Mouse (Mus musculus) forebrain, embryonic 10.5 days (tissue): ENCODE data around the gene Sit1. TPM values are rescaled to one million over a fixed set of nuclear protein-coding genes. Genes with fewer than 3 reads are reported as not detected.

Experiments used
- DNase-seq: peaks from one replicate; pipeline ENCODE4 v3.0.0-alpha.2; 2017; ENCODE audit warnings: low spot score; ENCODE audit errors: extremely low spot score
- H3K27ac ChIP-seq: fragments of 300-500 bp; sonication (generic); 2 replicates; pipeline ENCODE4 v1.5.1; 2016; ENCODE audit warnings: mild to moderate bottlenecking
- H3K27me3 ChIP-seq: fragments of 300-500 bp; sonication (generic); 2 replicates; pipeline ENCODE4 v1.6.1; 2016; ENCODE audit warnings: mild to moderate bottlenecking; ENCODE audit not compliant: poor library complexity, severe bottlenecking
- H3K36me3 ChIP-seq: fragments of 300-500 bp; sonication (generic); replicated peaks from 2 replicates; pipeline ENCODE4 v1.6.1; 2016; ENCODE audit warnings: mild to moderate bottlenecking, moderate library complexity
- H3K4me1 ChIP-seq: fragments of 300-500 bp; sonication (generic); 2 replicates; pipeline ENCODE4 v1.6.1; 2016
- H3K4me3 ChIP-seq: fragments of 300-500 bp; sonication (generic); 2 replicates; pipeline ENCODE4 v1.5.1; 2016; ENCODE audit warnings: mild to moderate bottlenecking, moderate library complexity
- H3K9me3 ChIP-seq: fragments of 300-500 bp; sonication (generic); 2 replicates; pipeline ENCODE4 v1.6.1; 2016; ENCODE audit warnings: mild to moderate bottlenecking, moderate library complexity
- WGBS: fragments of 180-500 bp; shearing (Covaris S2); methylation state at CpG from one replicate; pipeline ENCODE4 v1.1.7; 2016; 5-methylcytosine and 5-hydroxymethylcytosine counted together
- polyA plus RNA-seq: library from polyadenylated mRNA; unstranded; fragments of >200 nt; fragmentation: Nextera tagmentation; extraction: Ambion mirVana; gene quantifications from 2 replicates; pipeline ENCODE4 v1.2.1, GENCODE M21; 2016

The Sit1 gene
- polyA plus RNA-seq, 1 experiment from 2014 or later: not detected

GRCm38 (mm10) chr4:43511675-43512454, 28.3 kb upstream of the Sit1 start:
- no peaks in the 10 kb centered on the region for H3K9me3 ChIP-seq
- WGBS: 80% methylated on average over 19 of the region's 19 CpGs
- no peaks in the 10 kb centered on the region for H3K36me3 ChIP-seq
- no peak overlapping the region for H3K27ac ChIP-seq
- DNase-seq: no peak
- H3K4me3 ChIP-seq: no peak overlapping the region
- peaks cover 42% of the 10 kb centered on the region for H3K4me1 ChIP-seq
- H3K27me3 ChIP-seq: peaks cover 38% of the 10 kb centered on the region

GRCm38 (mm10) chr4:43509109-43509508, 25.6 kb upstream of the Sit1 start:
- peak overlapping the region; percentile 55 for H3K4me3 ChIP-seq
- no peak for DNase-seq
- peaks cover 51% of the 10 kb centered on the region for H3K4me1 ChIP-seq
- H3K9me3 ChIP-seq: no peaks in the 10 kb centered on the region
- H3K36me3 ChIP-seq: no peaks in the 10 kb centered on the region
- peaks cover 57% of the 10 kb centered on the region for H3K27me3 ChIP-seq
- 23% methylated on average over 9 of the region's 9 CpGs for WGBS
- peak overlapping the region; percentile 76 for H3K27ac ChIP-seq

GRCm38 (mm10) chr4:43508666-43508997, 25.1 kb upstream of the Sit1 start:
- peaks cover 61% of the 10 kb centered on the region for H3K27me3 ChIP-seq

GRCm38 (mm10) chr4:43507938-43508665, 24.6 kb upstream of the Sit1 start:
- Histone ChIP-seq H3K27ac (peak overlapping the region; percentile 76), H3K27me3 (peaks cover 67% of the 10 kb centered on the region), H3K9me3 (no peaks in the 10 kb centered on the region), H3K36me3 (no peaks in the 10 kb centered on the region), H3K4me1 (peaks cover 51% of the 10 kb centered on the region), H3K4me3 (peak overlapping the region; percentile 55)
- WGBS: 19% methylated on average over 22 of the region's 22 CpGs
- DNase-seq: no peak

More at GRCm38 (mm10) chr4:43508666-43508997, 25.1 kb upstream of the Sit1 start:
- peak overlapping the region; percentile 76 for H3K27ac ChIP-seq
- peak; percentile 52 for DNase-seq
- no peaks in the 10 kb centered on the region for H3K9me3 ChIP-seq
- peaks cover 51% of the 10 kb centered on the region for H3K4me1 ChIP-seq
- H3K36me3 ChIP-seq: no peaks in the 10 kb centered on the region
- WGBS: 6% methylated on average over 13 of the region's 13 CpGs
- peak overlapping the region; percentile 55 for H3K4me3 ChIP-seq

GRCm38 (mm10) chr4:43506536-43507185, 23.1 kb upstream of the Sit1 start, which contains the start of gene Car9:
Gene Car9 (plus strand): TSS chr4:43506966.
- Histone ChIP-seq H3K4me3 (peak within 1 kb of the TSS; percentile 55; the same call in 1 of the 2 replicates), H3K9me3 (no peaks in the 10 kb centered on the region), H3K27me3 (peaks cover 75% of the 10 kb centered on the region), H3K4me1 (peaks cover 40% of the 10 kb centered on the region), H3K36me3 (no peaks in the 10 kb centered on the region), H3K27ac (no peak within 1 kb of the TSS)
- peak; percentile 12 for DNase-seq
- 56% methylated on average over 9 of the region's 9 CpGs for WGBS

GRCm38 (mm10) chr4:43506074-43506473, 22.5 kb upstream of the Sit1 start:
- 79% methylated on average over 8 of the region's 8 CpGs for WGBS
- Histone ChIP-seq H3K9me3 (no peaks in the 10 kb centered on the region), H3K27ac (no peak overlapping the region), H3K4me1 (peaks cover 35% of the 10 kb centered on the region), H3K27me3 (peaks cover 81% of the 10 kb centered on the region), H3K36me3 (no peaks in the 10 kb centered on the region), H3K4me3 (no peak overlapping the region)
- DNase-seq: peak; percentile 11

GRCm38 (mm10) chr4:43504269-43504668, 20.7 kb upstream of the Sit1 start:
- Histone ChIP-seq H3K4me3 (no peak overlapping the region), H3K4me1 (peaks cover 38% of the 10 kb centered on the region), H3K9me3 (no peaks in the 10 kb centered on the region), H3K27ac (no peak overlapping the region), H3K36me3 (no peaks in the 10 kb centered on the region), H3K27me3 (peaks cover 84% of the 10 kb centered on the region)
- WGBS: 86% methylated on average over 4 of the region's 4 CpGs
- no peak for DNase-seq

GRCm38 (mm10) chr4:43503506-43503905, 20.0 kb upstream of the Sit1 start:
- 86% methylated on average over 6 of the region's 6 CpGs for WGBS
- peaks cover 36% of the 10 kb centered on the region for H3K4me1 ChIP-seq
- no peak for DNase-seq
- no peak overlapping the region for H3K27ac ChIP-seq
- H3K27me3 ChIP-seq: peaks cover 76% of the 10 kb centered on the region
- H3K36me3 ChIP-seq: no peaks in the 10 kb centered on the region
- H3K9me3 ChIP-seq: no peaks in the 10 kb centered on the region
- H3K4me3 ChIP-seq: no peak overlapping the region

- no peak for DNase-seq
- Histone ChIP-seq H3K36me3 (peaks cover under 1% of the 10 kb centered on the region; the same call in 1 of the 2 replicates), H3K27me3 (peaks cover 75% of the 10 kb centered on the region), H3K9me3 (no peaks in the 10 kb centered on the region), H3K27ac (no peak overlapping the region), H3K4me1 (peaks cover 36% of the 10 kb centered on the region), H3K4me3 (no peak overlapping the region)
- 73% methylated on average over 2 of the region's 2 CpGs for WGBS
These were observed 19.5 kb upstream of the Sit1 start for GRCm38 (mm10) chr4:43503041-43503440.

- H3K27ac ChIP-seq: peak within 1 kb of the TSS; percentile 88
- no peaks in the 10 kb centered on the region for H3K9me3 ChIP-seq
- peaks cover 30% of the 10 kb centered on the region for H3K36me3 ChIP-seq
- peaks cover 72% of the 10 kb centered on the region for H3K27me3 ChIP-seq
- peak within 1 kb of the TSS; percentile 61 for H3K4me3 ChIP-seq
- H3K4me1 ChIP-seq: peaks cover 45% of the 10 kb centered on the region
- WGBS: 7% methylated on average over 50 of the region's 50 CpGs
- DNase-seq: peak; percentile 83
These were observed 16.1 kb upstream of the Sit1 start, which contains the start of gene Arhgef39 for GRCm38 (mm10) chr4:43499407-43500333. Gene Arhgef39 (minus strand): TSS chr4:43499695.

- H3K4me3 ChIP-seq: peak overlapping the region; percentile 61
- WGBS: 17% methylated on average over 8 of the region's 8 CpGs
- H3K27me3 ChIP-seq: peaks cover 66% of the 10 kb centered on the region
- H3K4me1 ChIP-seq: peaks cover 52% of the 10 kb centered on the region
- no peaks in the 10 kb centered on the region for H3K9me3 ChIP-seq
- H3K36me3 ChIP-seq: peaks cover 30% of the 10 kb centered on the region
- H3K27ac ChIP-seq: peak overlapping the region; percentile 88
- peak; percentile 52 for DNase-seq
These were observed 15.4 kb upstream of the Sit1 start for GRCm38 (mm10) chr4:43498983-43499382.

GRCm38 (mm10) chr4:43497946-43498345, 14.4 kb upstream of the Sit1 start:
- Histone ChIP-seq H3K27me3 (peaks cover 57% of the 10 kb centered on the region), H3K4me1 (peaks cover 54% of the 10 kb centered on the region), H3K9me3 (no peaks in the 10 kb centered on the region), H3K4me3 (peak overlapping the region; percentile 61), H3K27ac (peak overlapping the region; percentile 88; the same call in 1 of the 2 replicates), H3K36me3 (peaks cover 30% of the 10 kb centered on the region)
- 88% methylated on average over 4 of the region's 4 CpGs for WGBS
- no peak for DNase-seq
